Mouse (Mus musculus) MEL (cell line): ENCODE data around the gene Slc25a43. TPM values are rescaled to one million over a fixed set of nuclear protein-coding genes. Genes with fewer than 3 reads are reported as not detected.

Experiments
- DNase-seq: peaks from one replicate; pipeline ENCODE4 v3.0.0; 2011; ENCODE audit warnings: low read depth, low spot score
- H3K27ac ChIP-seq: 2 replicates; pipeline ENCODE4 v1.5.1; 2012; ENCODE audit warnings: low read depth, mild to moderate bottlenecking, control low read depth, low read length, moderate library complexity; ENCODE audit not compliant: control insufficient read depth
- H3K27me3 ChIP-seq, 2 experiments: fragments of 150-350 bp in 1 of 2; sonication (generic) in 1 of 2; 2 replicates each; pipeline ENCODE4 v1.6.1; 2012; ENCODE audit warnings: low read length in 2 of 2, mild to moderate bottlenecking in 2 of 2, improper control_type of control experiment in 1 of 2, moderate library complexity in 1 of 2; ENCODE audit not compliant: insufficient read depth in 2 of 2, control insufficient read depth in 1 of 2
- H3K36me3 ChIP-seq, 2 experiments: 2 replicates each; pipeline ENCODE4 v1.6.1; 2012 to 2014; ENCODE audit warnings: low read length in 2 of 2, improper control_type of control experiment in 1 of 2, inconsistent platforms in 1 of 2, mild to moderate bottlenecking in 1 of 2; ENCODE audit not compliant: insufficient read depth in 2 of 2, control insufficient read depth in 1 of 2
- H3K4me1 ChIP-seq, 2 experiments: fragments of 150-350 bp in 1 of 2; sonication (generic) in 1 of 2; 2 replicates each; pipeline ENCODE4 v1.6.1; 2012; ENCODE audit warnings: low read length in 2 of 2, improper control_type of control experiment in 1 of 2, mild to moderate bottlenecking in 1 of 2; ENCODE audit not compliant: insufficient read depth in 2 of 2, control insufficient read depth in 1 of 2
- H3K4me3 ChIP-seq, 2 experiments: fragments of 150-350 bp in 1 of 2; sonication (generic) in 1 of 2; 2 replicates each; pipeline ENCODE4 v1.5.1; 2012; ENCODE audit warnings: low read depth in 2 of 2, low read length in 2 of 2, mild to moderate bottlenecking in 2 of 2, moderate library complexity in 2 of 2, control low read depth in 1 of 2, improper control_type of control experiment in 1 of 2; ENCODE audit not compliant: control insufficient read depth in 1 of 2, insufficient read depth in 1 of 2
- H3K79me2 ChIP-seq: 2 replicates; pipeline ENCODE4 v1.6.1; 2012; ENCODE audit warnings: mild to moderate bottlenecking, low read length, moderate library complexity; ENCODE audit not compliant: control insufficient read depth, poor library complexity, insufficient read depth
- H3K9ac ChIP-seq: 2 replicates; pipeline ENCODE4 v1.6.1; 2012; ENCODE audit warnings: low read depth, mild to moderate bottlenecking, control low read depth, low read length, moderate library complexity; ENCODE audit not compliant: control insufficient read depth, poor library complexity, severe bottlenecking
- H3K9me3 ChIP-seq: fragments of 150-350 bp; sonication (generic); replicated peaks from 2 replicates; pipeline ENCODE4 v1.6.1; 2012; ENCODE audit warnings: mild to moderate bottlenecking, low read length, improper control_type of control experiment, moderate library complexity; ENCODE audit not compliant: insufficient read depth
- BHLHE40 ChIP-seq: IDR thresholded peaks from 2 replicates; pipeline ENCODE4 v1.6.1; 2012; ENCODE audit warnings: low read depth, mild to moderate bottlenecking, inconsistent platforms, low read length, improper control_type of control experiment, borderline replicate concordance
- CHD2 ChIP-seq: IDR thresholded peaks from 2 replicates; pipeline ENCODE4 v1.6.1; 2011; ENCODE audit warnings: low read length, improper control_type of control experiment
- E2F4 ChIP-seq: IDR thresholded peaks from 2 replicates; pipeline ENCODE4 v1.6.1; 2011; ENCODE audit warnings: low read depth, low read length, improper control_type of control experiment, borderline replicate concordance
- EP300 ChIP-seq, 2 experiments: IDR thresholded peaks; 2 replicates each; pipeline ENCODE4 v1.6.1; 2011; ENCODE audit warnings: improper control_type of control experiment in 2 of 2, low read length in 2 of 2, low read depth in 1 of 2, mild to moderate bottlenecking in 1 of 2
- ETS1 ChIP-seq: IDR thresholded peaks from 2 replicates; pipeline ENCODE4 v1.6.1; 2012; ENCODE audit warnings: low read depth, mild to moderate bottlenecking, inconsistent platforms, low read length, improper control_type of control experiment, moderate library complexity
- GATA1 ChIP-seq: IDR thresholded peaks from 2 replicates; pipeline ENCODE4 v1.6.1; 2011; ENCODE audit warnings: low read depth, low read length, improper control_type of control experiment
- JUND ChIP-seq: IDR thresholded peaks from 2 replicates; pipeline ENCODE4 v1.6.1; 2011; ENCODE audit warnings: low read depth, mild to moderate bottlenecking, improper control_type of control experiment, low read length
- KAT2A ChIP-seq: conservative IDR thresholded peaks from 2 replicates; pipeline ENCODE4 v1.6.1; 2012; ENCODE audit warnings: low read depth, low read length, improper control_type of control experiment, inconsistent platforms
- MAX ChIP-seq: IDR thresholded peaks from 2 replicates; pipeline ENCODE4 v1.6.1; 2011; ENCODE audit warnings: low read length, improper control_type of control experiment
- MAZ ChIP-seq: IDR thresholded peaks from 2 replicates; pipeline ENCODE4 v1.6.1; 2012; ENCODE audit warnings: low read depth, mild to moderate bottlenecking, inconsistent platforms, low read length, improper control_type of control experiment
- MEF2A ChIP-seq: IDR thresholded peaks from 2 replicates; pipeline ENCODE4 v1.6.1; 2014; ENCODE audit warnings: low read depth, mild to moderate bottlenecking, inconsistent platforms, low read length, improper control_type of control experiment; ENCODE audit not compliant: poor library complexity, insufficient replicate concordance, severe bottlenecking; ENCODE audit errors: extremely low read depth
- MXI1 ChIP-seq: IDR thresholded peaks from 2 replicates; pipeline ENCODE4 v1.6.1; 2011; ENCODE audit warnings: mild to moderate bottlenecking, low read depth, low read length, improper control_type of control experiment
- MYC ChIP-seq: IDR thresholded peaks from 2 replicates; pipeline ENCODE4 v1.6.1; 2011; ENCODE audit warnings: low read depth, mild to moderate bottlenecking, low read length, improper control_type of control experiment, moderate library complexity
- POLR2AphosphoS2 ChIP-seq: IDR thresholded peaks from 2 replicates; pipeline ENCODE4 v1.6.1; 2011; ENCODE audit warnings: low read length, improper control_type of control experiment
- SIN3A ChIP-seq: IDR thresholded peaks from 2 replicates; pipeline ENCODE4 v1.6.1; 2012; ENCODE audit warnings: low read length, improper control_type of control experiment, inconsistent platforms
- SMC3 ChIP-seq: IDR thresholded peaks from 2 replicates; pipeline ENCODE4 v1.6.1; 2011; ENCODE audit warnings: low read depth, low read length, improper control_type of control experiment
- TAL1 ChIP-seq: IDR thresholded peaks from 2 replicates; pipeline ENCODE4 v1.6.1; 2012; ENCODE audit warnings: mild to moderate bottlenecking, inconsistent platforms, low read length, moderate library complexity, mixed read lengths
- TBP ChIP-seq: IDR thresholded peaks from 2 replicates; pipeline ENCODE4 v1.8.0; 2011; ENCODE audit warnings: low read depth, low read length, improper control_type of control experiment
- ZC3H11A ChIP-seq: IDR thresholded peaks from 2 replicates; pipeline ENCODE4 v1.6.1; 2012; ENCODE audit warnings: low read depth, mild to moderate bottlenecking, inconsistent platforms, low read length, improper control_type of control experiment
- ZKSCAN1 ChIP-seq: IDR thresholded peaks from 2 replicates; pipeline ENCODE4 v1.6.1; 2012; ENCODE audit warnings: low read depth, mild to moderate bottlenecking, inconsistent platforms, low read length, improper control_type of control experiment, moderate library complexity
- ZMIZ1 ChIP-seq: IDR thresholded peaks from 2 replicates; pipeline ENCODE4 v1.6.1; 2012; ENCODE audit warnings: low read depth, mild to moderate bottlenecking, inconsistent platforms, low read length, improper control_type of control experiment, moderate library complexity
- polyA plus RNA-seq, 2 experiments: library from polyadenylated mRNA; stranded (reverse) in 1 of 2; unstranded in 1 of 2; fragments of >175 nt in 1 of 2; fragments of >200 nt in 1 of 2; gene quantifications; 2 replicates each; pipeline versions ENCODE4 v1.2.1 to v1.2.4; 2012; ENCODE audit warnings: low replicate concordance in 2 of 2, low read depth in 1 of 2; ENCODE audit not compliant: insufficient read length in 2 of 2, insufficient read depth in 1 of 2, missing spikeins in 1 of 2
- total RNA-seq: library from RNA; depleted of rRNA; stranded (reverse); fragments of 300-350 nt; gene quantifications from 2 replicates; pipeline ENCODE4 v1.2.3, GENCODE M21; 2012

Slc25a43 gene
- total and polyA plus RNA-seq, 3 experiments: 1.4 to 8.3 TPM; not detected in 1

- H3K9ac ChIP-seq: no peak overlapping the region
- no peak for TF ChIP-seq EP300 (IDR thresholded peaks at IDR 0.05; ENCODE audit: low read depth in 1 of 2, low read length in 2 of 2)
- TF ChIP-seq TAL1: no peak
- TF ChIP-seq ZMIZ1: no peak
- TF ChIP-seq ZC3H11A: no peak
- TF ChIP-seq MAZ: no peak
- no peak for TF ChIP-seq POLR2AphosphoS2
- no peak for TF ChIP-seq JUND
- no peak for TF ChIP-seq MEF2A
- no peak for TF ChIP-seq KAT2A
- no peak for TF ChIP-seq ZKSCAN1
- TF ChIP-seq MYC: no peak
- TF ChIP-seq SIN3A: no peak
- TF ChIP-seq TBP: no peak
- TF ChIP-seq SMC3: no peak
- no peak for TF ChIP-seq E2F4
- TF ChIP-seq MAX: no peak
- TF ChIP-seq ETS1: no peak
- no peak for TF ChIP-seq CHD2
- no peak for TF ChIP-seq GATA1
- TF ChIP-seq MXI1: no peak
- H3K36me3 ChIP-seq: no peaks in the 10 kb centered on the region; a peak in 1 of 4 replicates
- no peak overlapping the region for H3K27ac ChIP-seq
- no peaks in the 10 kb centered on the region for H3K9me3 ChIP-seq
- no peak for DNase-seq
- H3K27me3 ChIP-seq: no peaks in the 10 kb centered on the region
- peaks cover under 1% of the 10 kb centered on the region; the same call in 1 of the 2 replicates for H3K79me2 ChIP-seq
- no peak overlapping the region for H3K4me3 ChIP-seq
- H3K4me1 ChIP-seq: no peaks in the 10 kb centered on the region
These were observed 5.1 kb downstream of the Slc25a43 start for GRCm38 (mm10) chrX:36748573-36748972.

GRCm38 (mm10) chrX:36749281-36749785 lies 5.9 kb downstream of the Slc25a43 start:
- no peak for TF ChIP-seq BHLHE40
- no peaks in the 10 kb centered on the region; a peak in 1 of 4 replicates for H3K36me3 ChIP-seq

More at GRCm38 (mm10) chrX:36749281-36749785, 5.9 kb downstream of the Slc25a43 start:
- H3K4me1 ChIP-seq: no peaks in the 10 kb centered on the region
- H3K27me3 ChIP-seq: no peaks in the 10 kb centered on the region
- no peaks in the 10 kb centered on the region for H3K9me3 ChIP-seq
- H3K79me2 ChIP-seq: no peaks in the 10 kb centered on the region
- H3K9ac ChIP-seq: no peak overlapping the region
- H3K27ac ChIP-seq: no peak overlapping the region
- no peak overlapping the region for H3K4me3 ChIP-seq
- DNase-seq: no peak
